Comparison of ENCODE assay signal across 8 mouse cellular contexts in genomic region chr1:91299026-91299706, GRCm38 (mm10). TPM values are rescaled to one million over a fixed set of nuclear protein-coding genes. Genes with fewer than 3 reads are reported as not detected.
A peak's percentile ranks its signal among the peaks of the same experiment; 100 is the strongest.
DNase-seq lines count a peak whose midpoint lies in the region; ATAC-seq lines count a peak whose summit lies in the region.

No protein-coding gene starts in this region.

- peak overlapping the region; percentile 62 for H3K4me3 ChIP-seq in limb, embryonic 13.5 days
- peak overlapping the region; percentile 87 for H3K4me3 ChIP-seq in stomach, embryonic 15.5 days (replicated peaks)

- H3K4me1 ChIP-seq in limb, embryonic 13.5 days, result peaks cover 10% of the 10 kb centered on the region
- peaks cover 12% of the 10 kb centered on the region; the same call in 1 of the 2 replicates for H3K4me1 ChIP-seq in stomach, embryonic 15.5 days

- 82% methylated on average over 13 of the region's 13 CpGs for WGBS in limb, embryonic 13.5 days
- 73% methylated on average over 13 of the region's 13 CpGs for WGBS in stomach, embryonic 15.5 days

- no peaks in the 10 kb centered on the region for H3K9me3 ChIP-seq in limb, embryonic 13.5 days
- no peaks in the 10 kb centered on the region for H3K9me3 ChIP-seq in stomach, embryonic 15.5 days

- 0 out of 2 replicates have a peak, but pooled peaks have one; percentile 1 for ATAC-seq in erythroblast, adult 5-6 weeks (replicated peaks; ENCODE audit: low FRiP score, poor library complexity, severe bottlenecking)
- no peak for ATAC-seq in limb, embryonic 13.5 days (ENCODE audit: low FRiP score, low read depth)
- no peak for ATAC-seq in stomach, embryonic 15.5 days (ENCODE audit: insufficient read depth, low FRiP score, low read depth)
- ATAC-seq in frontal cortex, adult (ENCODE audit: low TSS enrichment), result no peak

- H3K4me2 ChIP-seq in limb, embryonic 13.5 days (replicated peaks), result peak overlapping the region; percentile 78
- peak overlapping the region; percentile 71 for H3K4me2 ChIP-seq in stomach, embryonic 15.5 days

- DNase-seq in spleen, adult 12 weeks (ENCODE audit: low spot score), result peak; percentile 30
- DNase-seq in spleen, adult 18-20 months, result no peak
- DNase-seq in adrenal gland, adult 8-10 months, result no peak
- no peak for DNase-seq in adrenal gland, postnatal 14 days

- H3K27ac ChIP-seq in limb, embryonic 13.5 days, result no peak overlapping the region
- H3K27ac ChIP-seq in stomach, embryonic 15.5 days, result no peak overlapping the region

- H3K36me3 ChIP-seq in limb, embryonic 13.5 days, result peaks cover 14% of the 10 kb centered on the region; the same call in 1 of the 2 replicates
- H3K36me3 ChIP-seq in stomach, embryonic 15.5 days, result no peaks in the 10 kb centered on the region; the same call in 1 of the 2 replicates

- peak overlapping the region; percentile 57; the same call in 1 of the 2 replicates for H3K9ac ChIP-seq in limb, embryonic 13.5 days
- no peak overlapping the region for H3K9ac ChIP-seq in stomach, embryonic 15.5 days

- no peaks in the 10 kb centered on the region for H3K27me3 ChIP-seq in limb, embryonic 13.5 days
- no peaks in the 10 kb centered on the region for H3K27me3 ChIP-seq in stomach, embryonic 15.5 days (replicated peaks)

RNA-seq across cellular contexts. Expression of gene Scly, which starts 1.0 kb away (rescaled TPM):
- 6.9 and 15.3 TPM in 2 replicates for total RNA-seq in erythroblast, adult 5-6 weeks (2015; ENCODE audit: low replicate concordance)
- 16.6 and 18.8 TPM in 2 replicates for total RNA-seq in erythroblast, adult 5-6 weeks (2017; ENCODE audit: low replicate concordance)
- polyA plus RNA-seq in limb, embryonic 13.5 days (2015; fragmentation: Nextera tagmentation; extraction: Ambion mirVana), result 11.9 and 14.0 TPM in 2 replicates
- polyA plus RNA-seq in stomach, embryonic 15.5 days (2015; fragmentation: Nextera tagmentation; extraction: Ambion mirVana), result 18.3 and 19.8 TPM in 2 replicates
- total RNA-seq in adrenal gland, adult 8-10 months (2022), result 10 to 100 TPM; 31.4 to 42.7 (median 35.8) TPM
- total RNA-seq in adrenal gland, postnatal 14 days (2021), result 19.2 and 22.6 TPM in 2 replicates

RNA-seq across cellular contexts. Expression of gene Espnl, which starts 22.7 kb away (rescaled TPM):
- not detected in 2 replicates for total RNA-seq in erythroblast, adult 5-6 weeks (2015; ENCODE audit: low replicate concordance)
- 0.14 and 0.26 TPM in 2 replicates for total RNA-seq in erythroblast, adult 5-6 weeks (2017; ENCODE audit: low replicate concordance)
- polyA plus RNA-seq in limb, embryonic 13.5 days (2015; fragmentation: Nextera tagmentation; extraction: Ambion mirVana), result 0.04 and 0.05 TPM in 2 replicates
- polyA plus RNA-seq in stomach, embryonic 15.5 days (2015; fragmentation: Nextera tagmentation; extraction: Ambion mirVana), result 0.04 TPM in 1 of 2 replicates, not detected in the other
- total RNA-seq in adrenal gland, adult 8-10 months (2022), result under 1 TPM in 3 of 4 experiments, not detected in 1; 0.09 to 0.25 (median 0.21) TPM
- total RNA-seq in adrenal gland, postnatal 14 days (2021), result 0.08 TPM in 1 of 2 replicates, not detected in the other

RNA-seq across cellular contexts. Expression of gene Ube2f, which starts 49.1 kb away (rescaled TPM):
- total RNA-seq in erythroblast, adult 5-6 weeks (2015; ENCODE audit: low replicate concordance), result 187 and 269 TPM in 2 replicates
- total RNA-seq in erythroblast, adult 5-6 weeks (2017; ENCODE audit: low replicate concordance), result 221 and 245 TPM in 2 replicates
- 62.7 and 68.1 TPM in 2 replicates for polyA plus RNA-seq in limb, embryonic 13.5 days (2015; fragmentation: Nextera tagmentation; extraction: Ambion mirVana)
- 66.9 and 68.8 TPM in 2 replicates for polyA plus RNA-seq in stomach, embryonic 15.5 days (2015; fragmentation: Nextera tagmentation; extraction: Ambion mirVana)
- 10 to 100 TPM; 57.7 to 87.7 (median 71.3) TPM for total RNA-seq in adrenal gland, adult 8-10 months (2022)
- 70.5 and 85.1 TPM in 2 replicates for total RNA-seq in adrenal gland, postnatal 14 days (2021)

RNA-seq across cellular contexts. Expression of gene Klhl30, which starts 51.6 kb away (rescaled TPM):
- total RNA-seq in erythroblast, adult 5-6 weeks (2015; ENCODE audit: low replicate concordance), result not detected in 2 replicates
- total RNA-seq in erythroblast, adult 5-6 weeks (2017; ENCODE audit: low replicate concordance), result 0.51 and 0.56 TPM in 2 replicates
- polyA plus RNA-seq in limb, embryonic 13.5 days (2015; fragmentation: Nextera tagmentation; extraction: Ambion mirVana), result 1.6 and 1.8 TPM in 2 replicates
- 0.55 and 0.63 TPM in 2 replicates for polyA plus RNA-seq in stomach, embryonic 15.5 days (2015; fragmentation: Nextera tagmentation; extraction: Ambion mirVana)
- total RNA-seq in adrenal gland, adult 8-10 months (2022), result 1 to 10 TPM; 2.2 to 3.0 (median 2.5) TPM
- 0.37 and 0.71 TPM in 2 replicates for total RNA-seq in adrenal gland, postnatal 14 days (2021)
